Mouse (Mus musculus) liver, postnatal 0 days (tissue): ENCODE data around the gene Nlrx1.

ENCODE experiments used
- CTCF ChIP-seq: sonication (generic); IDR thresholded peaks from 2 replicates; pipeline ENCODE4 v1.5.1; 2016; ENCODE audit warnings: antibody characterized with exemption, low read depth
- EP300 ChIP-seq: IDR thresholded peaks from 2 replicates; pipeline ENCODE4 v1.6.1; 2016; ENCODE audit warnings: antibody characterized with exemption, low read depth, mild to moderate bottlenecking

DNA sequence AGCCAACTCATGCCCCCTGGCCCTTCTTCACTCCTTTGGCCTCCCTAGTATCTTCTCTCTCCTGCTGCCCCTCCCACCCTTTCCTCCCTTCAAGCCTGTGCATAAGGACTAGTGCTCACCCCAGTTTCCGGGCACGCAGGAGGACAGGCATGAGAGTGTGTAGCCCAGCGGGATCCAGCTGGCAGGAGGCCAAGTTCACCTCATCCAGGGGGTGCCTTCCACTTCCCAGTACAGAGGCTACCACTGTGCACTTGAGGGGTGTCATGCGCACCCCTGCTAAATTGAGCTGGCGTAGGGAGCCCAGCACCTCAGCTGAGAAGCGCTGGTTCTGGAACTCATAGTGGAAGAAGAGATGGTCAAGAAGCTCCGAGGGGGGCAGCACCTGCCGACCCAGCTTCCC is 12.2 kb downstream of the Nlrx1 start:
- TF ChIP-seq CTCF (no peak), EP300 (no peak)
